Mouse (Mus musculus) cerebellum, postnatal 10 days (tissue): ENCODE data around the gene Olfr806.

Source experiments
- DNase-seq, 2 experiments: peaks; one replicate each; pipeline ENCODE4 v3.0.0; 2021; ENCODE audit warnings: mixed read lengths in 2 of 2

The Olfr806 gene

GRCm38 (mm10) chr10:129741821-129742220 is at the start of gene Olfr806:
Gene Olfr806 (minus strand): TSS chr10:129741921.
- DNase-seq, result no peak

- DNase-seq, result no peak
Observed at GRCm38 (mm10) chr10:129778123-129778522, 36.4 kb upstream of the Olfr806 start.

- DNase-seq, result no peak
Observed at GRCm38 (mm10) chr10:129774338-129774737, 32.6 kb upstream of the Olfr806 start, which contains the start of gene Olfr809. Gene Olfr809 (plus strand): TSS chr10:129774638.

GRCm38 (mm10) chr10:129765182-129765581 is 23.5 kb upstream of the Olfr806 start, which contains the start of gene Olfr808:
Gene Olfr808 (plus strand): TSS chr10:129765482.
- no peak for DNase-seq

DNA sequence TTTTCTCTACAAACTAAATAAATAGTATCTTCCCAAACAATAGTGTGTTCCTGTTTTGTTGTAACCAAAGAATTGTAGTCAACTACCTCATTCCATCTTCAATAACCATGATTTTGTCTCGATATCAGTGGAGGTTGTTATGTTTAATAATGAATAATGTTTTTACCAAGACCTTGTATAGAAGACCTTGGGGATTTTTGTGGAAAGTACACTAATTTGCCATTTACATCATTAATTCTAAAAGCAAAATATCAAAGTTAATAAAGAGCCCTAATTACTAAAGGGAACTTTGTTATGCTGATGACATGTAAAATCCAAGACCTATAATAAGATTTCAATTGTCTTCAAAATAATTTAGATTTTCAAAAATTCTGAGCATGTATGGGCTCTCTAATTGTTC is 16.0 kb upstream of the Olfr806 start, which contains the start of gene Olfr807:
Gene Olfr807, minus strand, starts transcription at position 101 of the 400 bp plus-strand sequence.
- no peak for DNase-seq

DNA sequence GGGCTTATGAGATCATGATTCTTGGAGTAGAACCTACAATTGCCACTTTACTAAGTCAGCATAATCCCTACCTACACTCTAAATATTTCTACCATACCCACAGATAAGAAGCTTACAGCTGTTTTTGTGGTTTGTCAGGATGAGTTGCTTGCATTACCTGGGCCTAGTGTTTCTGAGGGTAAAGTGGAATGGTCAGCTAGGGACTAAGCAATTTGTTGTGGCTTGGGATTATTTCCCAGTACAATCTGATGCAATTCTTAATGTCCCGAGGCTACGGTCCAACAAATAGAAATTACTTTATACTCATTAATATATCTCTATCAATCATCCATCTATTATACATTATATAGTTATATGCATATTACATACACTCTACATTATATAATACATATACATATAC is 12.4 kb downstream of the Olfr806 start, which contains the start of gene Olfr805:
Gene Olfr805, minus strand, starts transcription at position 101 of the 400 bp plus-strand sequence.
- no peak for DNase-seq

DNA sequence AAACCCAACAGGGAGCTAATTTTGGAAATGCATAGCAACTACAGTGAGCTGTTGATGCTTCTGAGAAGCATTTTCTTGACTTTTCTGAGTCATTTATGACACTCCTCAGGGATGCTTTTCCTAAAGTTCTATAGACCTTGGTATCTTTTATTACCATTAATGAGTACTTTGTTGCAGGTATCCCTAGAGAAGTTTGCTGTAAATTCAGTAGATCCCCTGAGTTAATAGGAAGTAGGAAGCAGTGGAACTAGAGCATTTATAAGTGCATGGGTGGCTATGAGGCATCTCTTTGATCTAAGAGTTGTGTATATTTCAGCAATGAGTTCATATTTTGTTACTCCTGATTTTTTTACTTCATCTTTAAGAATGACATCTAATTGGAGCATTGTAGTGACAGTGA is 38.8 kb downstream of the Olfr806 start, which contains the start of gene Olfr804:
Gene Olfr804, plus strand, starts transcription at position 301 of the 400 bp plus-strand sequence.
- no peak for DNase-seq

GRCm38 (mm10) chr10:129694186-129694585 is 47.5 kb downstream of the Olfr806 start, which contains the start of gene Olfr803:
Gene Olfr803 (minus strand): TSS chr10:129694286.
- no peak for DNase-seq

- no peak for DNase-seq
Observed at GRCm38 (mm10) chr10:129688069-129688468, 53.7 kb downstream of the Olfr806 start, which contains the start of gene Olfr802. Gene Olfr802 (minus strand): TSS chr10:129688169.
